Mouse (Mus musculus) limb, embryonic 13.5 days (tissue): ENCODE data around the gene Rad9b. TPM values are rescaled to one million over a fixed set of nuclear protein-coding genes. Genes with fewer than 3 reads are reported as not detected.

Source experiments
- ATAC-seq: fragments of 200-750 bp; cut with Nextera tagmentation; 2 replicates; pipeline ENCODE4 v1.8.0; 2017; ENCODE audit warnings: low read depth, moderate number of reproducible peaks, moderate TSS enrichment; ENCODE audit not compliant: low FRiP score
- H3K27ac ChIP-seq: fragments of 300-500 bp; sonication (generic); 2 replicates; pipeline ENCODE4 v1.5.1; 2015; ENCODE audit warnings: inconsistent platforms, mild to moderate bottlenecking, moderate library complexity
- H3K27me3 ChIP-seq: fragments of 300-500 bp; sonication (generic); 2 replicates; pipeline ENCODE4 v1.6.1; 2015; ENCODE audit warnings: mild to moderate bottlenecking, inconsistent platforms
- H3K36me3 ChIP-seq: fragments of 300-500 bp; sonication (generic); 2 replicates; pipeline ENCODE4 v1.6.1; 2015; ENCODE audit warnings: inconsistent platforms, mild to moderate bottlenecking, moderate library complexity
- H3K4me1 ChIP-seq: fragments of 300-500 bp; sonication (generic); 2 replicates; pipeline ENCODE4 v1.6.1; 2015; ENCODE audit warnings: inconsistent platforms
- H3K4me2 ChIP-seq: fragments of 300-500 bp; sonication (generic); replicated peaks from 2 replicates; pipeline ENCODE4 v1.6.1; 2015; ENCODE audit warnings: inconsistent platforms, mild to moderate bottlenecking, moderate library complexity
- H3K4me3 ChIP-seq: fragments of 300-500 bp; sonication (generic); 2 replicates; pipeline ENCODE4 v1.5.1; 2015; ENCODE audit warnings: moderate library complexity, mild to moderate bottlenecking, inconsistent platforms
- H3K9ac ChIP-seq: fragments of 300-500 bp; sonication (generic); 2 replicates; pipeline ENCODE4 v1.6.1; 2015; ENCODE audit warnings: mild to moderate bottlenecking, inconsistent platforms
- H3K9me3 ChIP-seq: fragments of 300-500 bp; sonication (generic); 2 replicates; pipeline ENCODE4 v1.6.1; 2016; ENCODE audit warnings: inconsistent platforms
- WGBS: fragments of 180-500 bp; shearing (Covaris S2); methylation state at CpG from one replicate; pipeline ENCODE4 v1.1.7; 2015; 5-methylcytosine and 5-hydroxymethylcytosine counted together
- polyA plus RNA-seq: library from polyadenylated mRNA; unstranded; fragments of >200 nt; fragmentation: Nextera tagmentation; extraction: Ambion mirVana; gene quantifications from 2 replicates; pipeline ENCODE4 v1.2.1, GENCODE M21; 2015

Rad9b gene
- polyA plus RNA-seq: 17.1 TPM in 2 replicates

DNA sequence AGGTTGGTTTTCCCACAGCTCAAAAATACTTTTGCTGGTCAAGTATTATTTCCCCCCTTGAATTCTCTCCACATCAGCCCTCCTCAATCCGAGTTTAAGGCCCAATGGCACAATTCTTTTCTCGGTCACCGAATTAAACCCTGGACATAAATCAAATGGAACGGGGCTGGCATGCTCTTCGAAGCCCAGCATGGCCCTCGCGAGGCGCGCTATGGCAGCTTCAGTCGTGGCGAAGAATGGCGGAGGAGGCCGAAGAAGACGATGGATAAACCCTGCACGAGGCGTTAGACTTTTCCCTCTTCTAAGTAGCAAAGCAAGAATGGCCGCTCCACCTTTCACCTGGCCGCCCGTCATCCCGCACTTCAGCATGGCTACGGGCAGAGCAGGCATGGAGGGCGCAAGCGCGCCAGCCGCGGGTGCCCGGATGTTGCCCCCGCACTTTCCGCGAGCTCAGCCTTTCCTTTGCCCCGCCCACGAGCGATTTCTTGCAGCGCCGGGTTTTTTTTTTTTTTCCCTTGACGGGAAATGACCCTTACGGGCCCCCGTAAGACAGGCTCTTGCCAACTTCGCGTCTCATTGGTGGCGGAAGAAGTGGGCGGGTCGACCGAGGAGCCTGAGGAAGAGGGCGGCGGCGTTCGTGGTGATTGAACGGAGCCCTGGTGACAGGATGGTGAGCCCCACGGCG, at the start of gene Rad9b, which contains the start of gene Vps29:
Rad9b (minus strand) TSS at position 427 of the 685 bp plus-strand sequence.
Vps29 (plus strand) TSS at position 563 of the 685 bp plus-strand sequence.
- H3K4me2 ChIP-seq: peak within 1 kb of the TSS; percentile 82
- peak within 1 kb of the TSS; percentile 55; the same call in 1 of the 2 replicates for H3K27ac ChIP-seq
- H3K9me3 ChIP-seq: no peaks in the 10 kb centered on the region
- H3K36me3 ChIP-seq: peaks cover 15% of the 10 kb centered on the region; the same call in 1 of the 2 replicates
- peak within 1 kb of the TSS; percentile 98 for H3K4me3 ChIP-seq
- ATAC-seq: peak; percentile 92
- peak within 1 kb of the TSS; percentile 92 for H3K9ac ChIP-seq
- no peaks in the 10 kb centered on the region for H3K27me3 ChIP-seq
- H3K4me1 ChIP-seq: peaks cover 12% of the 10 kb centered on the region
- WGBS: under 1% methylated on average over 51 of the region's 51 CpGs

DNA sequence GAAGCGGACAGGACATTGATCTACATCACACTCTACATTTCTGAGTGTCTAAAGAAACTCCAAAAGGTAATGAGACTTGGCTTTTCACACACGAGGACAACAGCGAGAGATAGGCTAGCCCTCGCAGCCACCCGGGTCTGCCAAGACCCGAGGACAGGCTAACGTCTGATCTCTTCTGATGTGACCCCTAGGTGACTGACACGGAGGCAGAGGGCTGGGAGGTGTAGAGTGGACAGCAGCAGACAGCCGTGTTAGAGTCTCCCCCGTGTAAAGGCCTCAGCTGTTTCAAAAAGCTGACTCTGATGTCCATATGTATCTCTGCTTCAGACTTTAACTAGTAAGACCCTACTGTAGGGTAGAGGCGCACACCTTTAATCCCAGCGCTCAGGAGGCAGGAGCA, 49.3 kb upstream of the Rad9b start:
- peaks cover 90% of the 10 kb centered on the region for H3K36me3 ChIP-seq
- H3K9ac ChIP-seq: no peak overlapping the region
- no peak overlapping the region for H3K4me2 ChIP-seq
- no peaks in the 10 kb centered on the region for H3K9me3 ChIP-seq
- no peak for ATAC-seq
- WGBS: 92% methylated on average over 12 of the region's 12 CpGs
- no peak overlapping the region for H3K27ac ChIP-seq
- H3K4me3 ChIP-seq: no peak overlapping the region
- no peaks in the 10 kb centered on the region for H3K4me1 ChIP-seq
- H3K27me3 ChIP-seq: no peaks in the 10 kb centered on the region

DNA sequence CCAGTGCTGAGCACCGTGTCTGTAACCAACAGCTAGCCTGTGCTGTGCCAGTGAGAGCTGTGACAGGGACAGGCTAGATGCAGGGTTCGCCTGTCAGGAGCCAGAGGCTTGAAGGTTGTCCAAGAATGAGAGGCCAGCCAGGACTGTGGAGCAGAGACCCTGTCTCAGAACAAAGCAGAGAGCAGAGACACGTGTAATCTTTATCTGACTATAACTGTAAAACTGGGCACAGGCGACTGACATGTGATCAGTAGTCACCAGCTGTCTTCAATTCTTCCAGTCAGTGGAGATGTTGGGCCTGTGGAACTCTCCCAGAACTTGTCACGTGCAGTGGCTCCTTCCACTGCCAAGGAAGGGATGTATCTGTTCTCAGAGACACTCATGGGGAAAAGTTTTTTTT, 48.7 kb upstream of the Rad9b start:
- no peaks in the 10 kb centered on the region for H3K27me3 ChIP-seq
- no peak overlapping the region for H3K4me3 ChIP-seq
- H3K9ac ChIP-seq: no peak overlapping the region
- 85% methylated on average over 5 of the region's 5 CpGs for WGBS
- H3K9me3 ChIP-seq: no peaks in the 10 kb centered on the region
- no peaks in the 10 kb centered on the region for H3K4me1 ChIP-seq
- H3K27ac ChIP-seq: no peak overlapping the region
- H3K36me3 ChIP-seq: peaks cover 96% of the 10 kb centered on the region
- no peak overlapping the region for H3K4me2 ChIP-seq
- no peak for ATAC-seq

DNA sequence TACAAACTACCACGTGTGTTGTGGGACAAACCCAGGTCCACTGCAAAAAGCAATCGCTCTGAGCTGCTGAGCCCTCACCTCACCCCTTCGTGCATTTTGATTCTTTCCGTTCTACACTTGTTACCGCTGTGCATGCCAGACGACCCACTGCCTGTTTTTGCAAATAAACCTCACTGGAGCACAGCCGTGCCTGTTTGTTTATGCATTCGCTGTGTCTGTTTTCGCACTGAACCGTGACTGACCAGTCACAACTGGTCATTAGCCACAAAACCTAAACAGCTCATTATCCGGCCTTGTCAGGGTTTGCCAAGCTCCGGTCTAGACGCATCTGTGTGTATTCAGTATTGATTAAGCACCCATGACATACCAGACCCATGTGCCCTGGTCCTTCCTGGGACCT, 48.1 kb upstream of the Rad9b start:
- H3K4me2 ChIP-seq: no peak overlapping the region
- no peaks in the 10 kb centered on the region for H3K9me3 ChIP-seq
- WGBS: 69% methylated on average over 13 of the region's 13 CpGs
- ATAC-seq: no peak
- no peaks in the 10 kb centered on the region for H3K4me1 ChIP-seq
- H3K27ac ChIP-seq: no peak overlapping the region
- H3K36me3 ChIP-seq: peaks cover 98% of the 10 kb centered on the region
- H3K9ac ChIP-seq: no peak overlapping the region
- H3K27me3 ChIP-seq: no peaks in the 10 kb centered on the region
- H3K4me3 ChIP-seq: no peak overlapping the region

DNA sequence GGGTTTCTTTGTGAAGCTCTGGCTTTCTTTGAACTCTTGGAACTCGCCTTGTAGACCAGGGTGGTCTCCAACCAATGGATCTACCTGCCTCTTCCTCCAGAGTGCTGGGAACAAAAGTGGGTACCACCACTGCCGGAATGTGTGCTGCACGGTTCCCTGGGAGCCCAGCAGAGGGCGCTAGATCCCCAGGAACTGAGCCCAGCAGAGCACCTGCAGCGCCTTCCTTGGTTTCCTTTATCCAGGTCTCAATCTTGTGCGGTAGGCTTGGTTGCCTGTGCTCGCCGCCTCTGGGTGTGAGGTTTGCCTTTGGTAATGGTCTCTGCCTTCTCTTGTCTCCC, 47.2 kb upstream of the Rad9b start:
- H3K36me3 ChIP-seq: peaks cover 97% of the 10 kb centered on the region
- no peak overlapping the region for H3K27ac ChIP-seq
- H3K27me3 ChIP-seq: no peaks in the 10 kb centered on the region
- H3K9ac ChIP-seq: no peak overlapping the region
- no peak overlapping the region for H3K4me3 ChIP-seq
- 24% methylated on average over 8 of the region's 8 CpGs for WGBS
- ATAC-seq: no peak; the same call in 1 of the 2 replicates
- H3K9me3 ChIP-seq: no peaks in the 10 kb centered on the region
- H3K4me2 ChIP-seq: no peak overlapping the region
- no peaks in the 10 kb centered on the region for H3K4me1 ChIP-seq

DNA sequence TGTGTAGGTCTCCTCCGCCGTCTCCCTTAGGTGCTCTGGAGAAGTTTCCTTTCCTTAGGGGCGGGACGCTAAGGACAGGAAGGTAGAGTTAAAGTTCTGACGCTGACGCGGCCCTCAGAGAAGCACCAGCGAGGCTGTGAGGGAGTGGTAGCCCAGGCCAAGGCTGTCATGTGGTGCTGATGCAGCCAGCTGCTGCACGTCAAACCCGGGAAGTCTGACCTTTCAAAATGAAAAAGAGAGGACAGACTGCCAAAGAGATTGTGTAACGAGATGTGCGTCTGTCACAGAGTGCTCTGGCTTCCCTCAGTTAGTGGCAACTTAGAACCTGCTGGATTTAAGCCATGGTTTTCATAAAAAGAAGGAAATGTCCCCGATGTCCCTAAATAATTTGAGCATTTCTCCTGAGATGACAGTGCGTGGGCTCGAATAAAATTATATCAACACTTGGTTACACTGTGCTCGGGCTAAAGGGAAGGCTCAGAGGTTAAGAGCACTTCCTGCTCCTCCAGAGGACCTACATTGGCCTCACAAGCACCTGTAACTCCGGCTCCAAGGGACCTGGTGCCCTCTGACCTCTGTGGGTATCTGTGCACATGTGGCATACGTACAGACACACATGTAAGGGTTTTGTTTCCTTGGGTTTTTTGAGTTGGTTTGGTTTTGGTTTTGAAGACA, 46.7 kb upstream of the Rad9b start:
- no peak overlapping the region for H3K4me2 ChIP-seq
- H3K9me3 ChIP-seq: no peaks in the 10 kb centered on the region
- H3K36me3 ChIP-seq: peaks cover 92% of the 10 kb centered on the region
- H3K4me1 ChIP-seq: no peaks in the 10 kb centered on the region
- no peak for ATAC-seq
- H3K27me3 ChIP-seq: no peaks in the 10 kb centered on the region
- WGBS: 82% methylated on average over 18 of the region's 18 CpGs
- no peak overlapping the region for H3K4me3 ChIP-seq
- no peak overlapping the region for H3K27ac ChIP-seq
- H3K9ac ChIP-seq: no peak overlapping the region

DNA sequence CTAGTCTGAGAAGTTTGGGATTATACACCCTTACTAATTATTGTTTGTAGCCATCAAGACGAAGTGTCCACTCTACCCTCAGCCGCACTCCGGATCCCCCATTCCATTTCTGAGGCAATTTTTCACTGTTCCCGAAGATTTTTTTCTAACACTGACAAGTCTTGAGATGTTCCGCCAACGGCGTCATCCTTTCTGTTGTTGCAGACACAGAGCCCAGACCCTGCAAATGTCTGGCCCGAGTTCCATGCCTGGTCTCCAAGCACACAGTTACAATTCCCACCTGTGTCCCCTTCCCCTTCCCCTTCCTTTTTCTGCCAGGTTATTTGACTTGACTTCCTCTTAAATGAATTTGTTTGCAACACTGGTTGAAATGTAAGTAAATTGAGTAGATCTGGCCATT, 45.8 kb upstream of the Rad9b start:
- ATAC-seq: no peak
- Histone ChIP-seq H3K9me3 (no peaks in the 10 kb centered on the region), H3K4me1 (no peaks in the 10 kb centered on the region), H3K4me2 (no peak overlapping the region), H3K36me3 (peaks cover 88% of the 10 kb centered on the region), H3K9ac (no peak overlapping the region), H3K27me3 (no peaks in the 10 kb centered on the region), H3K27ac (no peak overlapping the region), H3K4me3 (no peak overlapping the region)
- 92% methylated on average over 8 of the region's 8 CpGs for WGBS

DNA sequence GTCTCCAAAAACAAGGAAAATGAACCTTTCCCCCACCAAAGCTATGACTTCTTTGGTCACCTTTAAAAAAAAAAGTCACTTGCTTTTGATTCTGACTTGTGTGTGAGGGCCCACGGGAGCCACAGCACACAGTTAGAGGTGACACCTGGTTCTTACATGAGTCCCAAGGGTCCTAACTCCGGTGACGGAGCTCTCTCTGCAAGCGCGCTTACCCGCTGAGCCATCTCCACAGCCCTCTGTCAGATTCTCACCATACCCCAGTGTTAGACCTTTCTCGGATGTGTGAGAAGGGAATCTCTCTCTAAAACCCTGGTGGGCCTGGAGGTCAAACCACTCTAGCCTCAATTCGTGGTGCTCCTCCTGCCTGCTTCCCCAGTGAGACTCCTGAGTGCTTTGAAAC, 43.5 kb upstream of the Rad9b start:
- H3K4me1 ChIP-seq: peaks cover 4% of the 10 kb centered on the region
- H3K4me2 ChIP-seq: no peak overlapping the region
- no peak overlapping the region for H3K9ac ChIP-seq
- H3K27ac ChIP-seq: no peak overlapping the region
- peaks cover 70% of the 10 kb centered on the region for H3K36me3 ChIP-seq
- H3K27me3 ChIP-seq: no peaks in the 10 kb centered on the region
- H3K4me3 ChIP-seq: no peak overlapping the region
- H3K9me3 ChIP-seq: no peaks in the 10 kb centered on the region
- 90% methylated on average over 8 of the region's 8 CpGs for WGBS
- no peak for ATAC-seq

DNA sequence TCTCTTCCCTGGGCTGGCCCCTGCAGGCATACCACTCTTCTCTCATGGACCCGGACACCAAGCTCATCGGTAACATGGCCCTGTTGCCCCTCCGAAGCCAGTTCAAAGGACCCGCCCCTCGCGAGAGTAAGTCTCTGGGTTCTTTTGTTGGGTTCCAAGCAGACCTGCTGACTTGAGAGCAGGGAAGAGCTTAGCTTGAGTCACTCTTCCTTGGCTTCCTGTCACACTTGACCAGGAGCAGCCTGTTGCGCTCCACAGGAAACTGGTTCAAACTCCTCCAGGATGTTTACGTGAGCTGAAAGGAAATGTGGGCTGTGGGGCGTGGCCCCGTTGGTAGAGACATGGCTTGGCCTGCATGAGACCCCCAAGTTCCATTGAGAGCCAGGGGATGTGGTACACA, 42.8 kb upstream of the Rad9b start:
- 89% methylated on average over 10 of the region's 10 CpGs for WGBS
- Histone ChIP-seq H3K9ac (no peak overlapping the region), H3K4me2 (no peak overlapping the region), H3K36me3 (peaks cover 63% of the 10 kb centered on the region), H3K27me3 (no peaks in the 10 kb centered on the region), H3K9me3 (no peaks in the 10 kb centered on the region), H3K4me3 (no peak overlapping the region), H3K27ac (no peak overlapping the region), H3K4me1 (peaks cover 7% of the 10 kb centered on the region)
- no peak for ATAC-seq

DNA sequence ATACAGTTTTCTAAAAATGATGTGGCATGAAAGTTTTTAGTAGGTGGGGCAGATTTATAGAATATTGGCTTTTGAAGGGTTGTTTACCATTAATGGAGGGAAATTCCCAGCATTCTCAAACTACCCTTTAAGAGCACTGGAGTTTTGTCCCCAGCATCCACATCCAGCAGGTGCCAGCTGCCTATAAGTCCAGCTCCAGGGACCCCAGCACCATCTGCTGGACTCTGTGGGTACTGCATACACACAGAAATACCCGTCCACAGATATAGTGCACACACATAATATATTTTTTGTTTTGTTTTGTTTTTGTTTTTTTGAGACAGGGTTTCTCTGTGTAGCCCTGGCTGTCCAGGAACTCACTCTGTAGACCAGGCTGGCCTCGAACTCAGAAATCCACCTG, 39.9 kb upstream of the Rad9b start:
- 57% methylated on average over 2 of the region's 2 CpGs for WGBS
- H3K9ac ChIP-seq: no peak overlapping the region
- H3K4me1 ChIP-seq: peaks cover 7% of the 10 kb centered on the region
- ATAC-seq: no peak
- no peaks in the 10 kb centered on the region for H3K27me3 ChIP-seq
- H3K4me3 ChIP-seq: 0 out of 2 replicates have a peak overlapping the region, but pooled peaks have one; percentile 4
- H3K36me3 ChIP-seq: peaks cover 36% of the 10 kb centered on the region
- no peak overlapping the region for H3K27ac ChIP-seq
- no peak overlapping the region for H3K4me2 ChIP-seq
- H3K9me3 ChIP-seq: no peaks in the 10 kb centered on the region

DNA sequence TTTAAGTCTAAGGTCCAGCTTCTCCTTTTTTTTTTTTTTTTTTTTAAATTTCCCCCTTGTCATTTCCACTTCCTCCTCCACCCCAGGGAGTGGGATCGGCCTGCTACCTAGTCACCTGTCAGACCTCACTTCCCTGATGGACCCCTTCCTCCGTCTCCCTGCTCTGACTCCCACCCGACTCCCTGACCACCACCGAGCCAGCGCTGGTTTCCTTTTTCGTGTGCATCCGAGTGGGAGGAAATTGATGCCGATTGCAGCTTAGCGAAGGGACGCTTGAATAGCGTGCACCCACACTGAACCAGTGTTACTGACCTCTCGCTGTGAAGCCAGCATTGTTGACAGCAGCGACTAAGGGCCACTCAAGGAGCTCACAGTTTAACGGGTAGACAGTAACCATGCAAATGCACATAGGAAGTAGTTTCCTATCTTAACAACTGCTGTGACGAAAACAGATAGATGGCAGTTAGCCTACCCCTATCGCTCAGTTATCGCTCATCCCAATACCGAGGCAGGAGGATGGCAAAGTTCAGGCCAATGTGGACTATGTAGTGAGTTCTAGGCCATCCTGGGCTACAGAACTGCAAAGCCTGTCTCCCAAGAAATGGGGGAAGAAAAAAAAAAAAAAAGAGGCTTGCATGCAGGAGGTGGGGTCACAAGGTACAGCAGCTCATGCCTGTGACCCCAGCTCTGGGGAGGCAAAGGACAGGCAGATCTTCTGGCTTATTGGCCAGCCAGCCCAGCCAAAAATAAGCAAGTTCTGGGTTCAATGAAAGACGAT, 38.4 kb upstream of the Rad9b start:
- H3K9me3 ChIP-seq: no peaks in the 10 kb centered on the region
- H3K9ac ChIP-seq: peak overlapping the region; percentile 87
- peak overlapping the region; percentile 84 for H3K4me3 ChIP-seq
- no peak overlapping the region for H3K27ac ChIP-seq
- H3K4me1 ChIP-seq: peaks cover 7% of the 10 kb centered on the region
- H3K36me3 ChIP-seq: peaks cover 22% of the 10 kb centered on the region
- peak overlapping the region; percentile 80 for H3K4me2 ChIP-seq
- H3K27me3 ChIP-seq: no peaks in the 10 kb centered on the region
- WGBS: 16% methylated on average over 19 of the region's 19 CpGs
- peak; percentile 71; the same call in 1 of the 2 replicates for ATAC-seq

DNA sequence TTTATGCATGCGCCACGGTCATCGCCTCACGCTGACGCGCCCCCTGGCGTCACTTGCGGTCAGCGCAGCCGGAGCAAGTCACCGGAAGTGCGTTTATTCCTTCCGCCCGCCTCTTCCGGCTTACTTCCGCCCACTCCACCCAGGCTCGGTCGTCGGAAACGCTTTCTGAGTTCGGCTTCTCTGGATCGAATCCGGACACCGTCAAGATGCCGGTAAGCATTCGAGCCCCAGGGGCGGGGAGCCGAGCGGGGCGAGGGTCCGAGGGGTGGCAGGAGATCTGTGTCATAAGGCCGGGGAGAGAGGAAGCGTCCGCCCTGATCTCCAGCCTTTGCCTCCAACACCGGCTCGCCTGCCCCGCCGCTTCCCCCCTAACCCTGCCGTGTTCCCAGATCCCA, 37.8 kb upstream of the Rad9b start, which contains the start of gene Arpc3:
Arpc3 (plus strand) TSS at position 93 of the 395 bp plus-strand sequence.
- ATAC-seq: peak; percentile 91
- Histone ChIP-seq H3K9ac (peak within 1 kb of the TSS; percentile 87), H3K9me3 (no peaks in the 10 kb centered on the region), H3K4me2 (peak within 1 kb of the TSS; percentile 80), H3K4me1 (peaks cover 7% of the 10 kb centered on the region), H3K27me3 (no peaks in the 10 kb centered on the region), H3K27ac (no peak within 1 kb of the TSS), H3K4me3 (peak within 1 kb of the TSS; percentile 84), H3K36me3 (peaks cover 15% of the 10 kb centered on the region)
- under 1% methylated on average over 39 of the region's 39 CpGs for WGBS
